Mouse (Mus musculus) urinary bladder, postnatal 25 days (tissue): Measurements from ENCODE around the gene Tjp2.
A peak's percentile ranks its signal among the peaks of the same experiment; 100 is the strongest.

Source experiments
- DNase-seq: peaks from one replicate; pipeline ENCODE4 v3.0.0; 2022; ENCODE audit warnings: low spot score

The Tjp2 gene

GRCm38 (mm10) chr19:24176692-24177091, 48.1 kb downstream of the Tjp2 start:
- no peak for DNase-seq

- DNase-seq = no peak
Measured at GRCm38 (mm10) chr19:24174896-24175295, 49.9 kb downstream of the Tjp2 start.

- DNase-seq = peak; percentile 89
Measured at GRCm38 (mm10) chr19:24173608-24174523, 51.0 kb downstream of the Tjp2 start.

- DNase-seq = no peak
Measured at GRCm38 (mm10) chr19:24173020-24173419, 51.8 kb downstream of the Tjp2 start.

GRCm38 (mm10) chr19:24168531-24168930, 56.3 kb downstream of the Tjp2 start:
- no peak for DNase-seq

GRCm38 (mm10) chr19:24166516-24167091, 58.2 kb downstream of the Tjp2 start:
- peak; percentile 43 for DNase-seq

GRCm38 (mm10) chr19:24163974-24164373, 60.9 kb downstream of the Tjp2 start:
- DNase-seq = no peak

- DNase-seq = no peak
Measured at GRCm38 (mm10) chr19:24160460-24160859, 64.4 kb downstream of the Tjp2 start.

GRCm38 (mm10) chr19:24159751-24160150, 65.1 kb downstream of the Tjp2 start:
- no peak for DNase-seq

- DNase-seq = no peak
Measured at GRCm38 (mm10) chr19:24159334-24159733, 65.5 kb downstream of the Tjp2 start.

GRCm38 (mm10) chr19:24156067-24156455, 68.8 kb downstream of the Tjp2 start:
- DNase-seq = no peak

GRCm38 (mm10) chr19:24155395-24156066, 69.3 kb downstream of the Tjp2 start:
- DNase-seq = no peak

- DNase-seq = no peak
Measured at GRCm38 (mm10) chr19:24153266-24154023, 71.4 kb downstream of the Tjp2 start.

- DNase-seq = no peak
Measured at GRCm38 (mm10) chr19:24144009-24144408, 80.8 kb downstream of the Tjp2 start.

- DNase-seq = no peak
Measured at GRCm38 (mm10) chr19:24142621-24143061, 82.2 kb downstream of the Tjp2 start.

- DNase-seq = no peak
Measured at GRCm38 (mm10) chr19:24140298-24140697, 84.5 kb downstream of the Tjp2 start.

GRCm38 (mm10) chr19:24137392-24137791, 87.4 kb downstream of the Tjp2 start:
- no peak for DNase-seq

- DNase-seq = no peak
Measured at GRCm38 (mm10) chr19:24134991-24135390, 89.8 kb downstream of the Tjp2 start.

GRCm38 (mm10) chr19:24134144-24134911, 90.5 kb downstream of the Tjp2 start:
- DNase-seq = no peak

GRCm38 (mm10) chr19:24123534-24124290, 101.1 kb downstream of the Tjp2 start:
- no peak for DNase-seq

GRCm38 (mm10) chr19:24123087-24123486, 101.7 kb downstream of the Tjp2 start:
- no peak for DNase-seq
